Mouse (Mus musculus): ENCODE measurements around the gene Stfa3. TPM values are rescaled to one million over a fixed set of nuclear protein-coding genes. Genes with fewer than 3 reads are reported as not detected.

The Stfa3 gene
- 2.4 and 3.7 TPM in 2 replicates for polyA plus RNA-seq (2015; fragmentation: Nextera tagmentation; extraction: Ambion mirVana)

DNA sequence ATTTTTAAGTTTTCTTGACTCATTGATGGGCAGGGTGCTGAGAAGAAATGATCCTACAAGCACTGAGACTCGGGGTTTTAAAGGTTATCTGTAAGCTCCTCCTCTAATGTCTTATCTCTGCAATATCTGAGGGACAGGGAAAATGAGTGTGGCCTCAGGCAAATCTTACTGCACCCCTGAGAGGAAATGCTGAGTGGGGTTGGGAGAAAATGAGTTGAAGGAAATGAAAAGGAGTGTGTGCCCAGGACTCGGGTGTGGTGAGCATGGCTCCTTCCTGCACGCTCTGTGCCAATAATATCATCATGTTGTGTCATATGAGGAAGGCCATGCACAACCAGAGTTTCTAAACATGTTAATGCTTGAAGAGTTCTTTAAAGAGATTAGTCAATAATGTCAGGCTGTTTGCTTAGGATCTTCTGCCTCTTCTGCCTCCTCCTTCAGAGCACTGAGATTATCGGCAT is at the start of gene Stfa3:
TSS of gene Stfa3 (minus strand) at position 51 of the 461 bp plus-strand sequence.
- Histone ChIP-seq H3K9ac (no peak within 1 kb of the TSS), H3K9me3 (replicated peaks) (no peaks in the 10 kb centered on the region), H3K36me3 (no peaks in the 10 kb centered on the region), H3K27ac (no peak within 1 kb of the TSS), H3K4me2 (no peak within 1 kb of the TSS), H3K4me1 (no peaks in the 10 kb centered on the region), H3K27me3 (no peaks in the 10 kb centered on the region), H3K4me3 (replicated peaks) (no peak within 1 kb of the TSS)
- WGBS = 87% methylated on average over 4 of the region's 4 CpGs
- no peak for ATAC-seq (replicated peaks; ENCODE audit: low FRiP score)

DNA sequence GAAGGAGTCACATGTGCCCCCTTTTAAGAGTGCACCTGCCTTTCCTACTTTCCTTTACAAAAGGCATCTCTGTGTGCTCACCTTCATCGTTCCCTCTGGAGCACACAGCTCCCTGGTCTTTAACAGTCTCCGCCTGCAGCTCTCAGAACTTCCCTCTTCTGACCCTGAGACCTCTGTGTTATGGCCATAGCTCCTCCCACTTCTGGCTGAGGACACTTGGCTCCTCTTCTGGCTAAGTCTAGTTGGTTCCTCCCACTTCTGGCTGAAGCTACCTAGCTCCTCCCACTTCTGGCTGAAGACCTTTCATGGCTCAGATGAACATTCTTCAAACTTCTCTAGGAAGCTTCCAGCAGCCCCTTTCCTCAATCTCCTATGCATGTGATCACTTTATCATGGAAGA is 47.1 kb upstream of the Stfa3 start:
- Histone ChIP-seq H3K36me3 (no peaks in the 10 kb centered on the region), H3K9ac (no peak overlapping the region), H3K27ac (no peak overlapping the region), H3K4me2 (no peak overlapping the region), H3K4me1 (no peaks in the 10 kb centered on the region), H3K4me3 (replicated peaks) (no peak overlapping the region), H3K9me3 (replicated peaks) (no peaks in the 10 kb centered on the region), H3K27me3 (no peaks in the 10 kb centered on the region)
- ATAC-seq (replicated peaks; ENCODE audit: low FRiP score) = no peak
- WGBS = 71% methylated on average over 2 of the region's 2 CpGs

DNA sequence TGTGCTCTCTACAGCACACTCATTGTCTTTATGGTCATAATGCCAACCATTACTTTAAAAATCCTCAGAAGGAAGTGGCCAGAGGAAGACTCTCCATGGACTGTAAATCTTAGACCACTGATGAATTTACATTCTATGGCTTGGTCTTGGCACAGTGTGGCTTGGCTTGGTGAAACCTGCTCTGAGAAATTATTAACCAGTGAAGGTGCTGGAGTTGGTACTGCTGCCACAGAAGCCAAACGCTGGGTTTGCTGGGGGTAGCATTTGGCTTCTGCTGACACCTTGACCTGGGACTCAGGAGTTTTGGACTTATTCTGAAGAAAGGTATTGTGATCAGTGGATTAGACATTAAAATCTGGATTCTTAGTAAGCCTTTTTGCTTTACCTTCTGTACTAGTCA is 37.2 kb upstream of the Stfa3 start:
- no peak overlapping the region for H3K4me3 ChIP-seq (replicated peaks)
- no peak for ATAC-seq (replicated peaks; ENCODE audit: low FRiP score)
- no peak overlapping the region for H3K4me2 ChIP-seq
- H3K9me3 ChIP-seq (replicated peaks) = no peaks in the 10 kb centered on the region
- no peak overlapping the region for H3K27ac ChIP-seq
- 55% methylated on average over 1 of the region's 1 CpGs for WGBS
- H3K9ac ChIP-seq = no peak overlapping the region
- H3K4me1 ChIP-seq = no peaks in the 10 kb centered on the region
- H3K27me3 ChIP-seq = no peaks in the 10 kb centered on the region
- no peaks in the 10 kb centered on the region for H3K36me3 ChIP-seq

DNA sequence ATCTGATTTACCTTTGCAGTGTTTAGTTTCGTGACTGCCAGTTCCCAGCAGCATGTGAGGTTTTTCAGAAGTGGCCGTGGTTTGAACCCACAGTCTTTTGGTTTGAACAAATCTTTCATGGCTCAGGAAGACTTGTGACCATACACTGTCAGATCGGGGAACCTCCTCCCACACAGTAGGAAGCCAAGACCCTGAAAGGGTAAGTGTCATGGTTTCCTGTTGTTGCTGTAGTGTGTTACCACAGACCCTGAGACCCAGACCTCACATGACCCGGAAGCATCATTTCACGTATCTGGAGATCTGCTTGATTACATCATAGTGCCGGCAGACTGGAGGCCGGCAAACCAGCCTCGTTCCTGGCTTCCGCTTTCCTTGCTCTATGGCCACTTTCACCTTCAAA is 21.7 kb upstream of the Stfa3 start:
- 65% methylated on average over 9 of the region's 9 CpGs for whole genome bisulfite sequencing
- H3K4me3 ChIP-seq (replicated peaks) = no peak overlapping the region
- no peak overlapping the region for H3K9ac ChIP-seq
- no peaks in the 10 kb centered on the region for H3K4me1 ChIP-seq
- H3K27ac ChIP-seq = no peak overlapping the region
- ATAC-seq (replicated peaks; ENCODE audit: low FRiP score) = no peak
- no peaks in the 10 kb centered on the region for H3K36me3 ChIP-seq
- no peak overlapping the region for H3K4me2 ChIP-seq
- no peaks in the 10 kb centered on the region for H3K9me3 ChIP-seq (replicated peaks)
- no peaks in the 10 kb centered on the region for H3K27me3 ChIP-seq

DNA sequence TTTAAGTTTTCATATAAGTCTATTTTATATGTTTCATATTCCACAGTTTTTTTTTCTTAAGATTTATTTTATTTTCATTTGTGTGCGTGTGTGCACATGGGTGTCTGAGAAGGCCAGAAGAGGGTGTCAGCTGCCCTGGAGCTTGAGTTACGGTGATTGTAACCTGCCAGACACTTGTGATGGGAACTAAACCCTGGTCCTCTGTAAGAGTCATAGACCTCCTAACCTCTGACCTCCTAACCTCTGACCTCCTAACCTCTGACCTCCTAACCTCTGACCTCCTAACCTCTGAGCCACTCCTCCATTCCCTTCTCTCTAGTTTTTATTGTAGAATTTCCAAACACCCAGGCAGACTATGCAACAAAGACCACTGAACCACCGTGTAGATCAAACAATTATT is 20.3 kb upstream of the Stfa3 start:
- no peak for ATAC-seq (replicated peaks; ENCODE audit: low FRiP score)
- Histone ChIP-seq H3K9ac (no peak overlapping the region), H3K27me3 (no peaks in the 10 kb centered on the region), H3K4me1 (no peaks in the 10 kb centered on the region), H3K9me3 (replicated peaks) (no peaks in the 10 kb centered on the region), H3K36me3 (no peaks in the 10 kb centered on the region), H3K4me2 (no peak overlapping the region), H3K4me3 (replicated peaks) (no peak overlapping the region), H3K27ac (no peak overlapping the region)
- WGBS = 89% methylated on average over 3 of the region's 3 CpGs

DNA sequence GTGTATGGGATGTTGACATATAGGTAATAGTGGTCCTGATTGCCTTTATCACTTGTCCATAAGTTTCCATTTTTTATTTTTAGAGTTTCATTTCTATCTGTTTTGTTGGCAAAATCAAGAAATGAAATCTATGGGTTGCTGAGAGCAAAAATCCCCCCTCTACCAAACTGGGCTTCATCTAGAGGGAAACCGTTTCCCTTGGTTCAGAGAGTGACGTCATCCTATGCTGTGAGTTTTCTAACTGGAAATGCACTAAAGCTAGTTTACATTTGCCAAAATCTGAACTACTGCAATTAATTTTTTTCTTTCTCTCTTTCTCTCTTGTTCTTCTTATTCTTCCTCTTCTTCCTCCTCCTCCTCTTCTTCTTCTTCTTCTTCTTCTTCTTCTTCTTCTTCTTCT is 19.7 kb upstream of the Stfa3 start:
- Histone ChIP-seq H3K36me3 (no peaks in the 10 kb centered on the region), H3K27ac (no peak overlapping the region), H3K27me3 (no peaks in the 10 kb centered on the region), H3K4me1 (no peaks in the 10 kb centered on the region), H3K9me3 (replicated peaks) (no peaks in the 10 kb centered on the region), H3K9ac (no peak overlapping the region), H3K4me2 (no peak overlapping the region), H3K4me3 (replicated peaks) (no peak overlapping the region)
- ATAC-seq (replicated peaks; ENCODE audit: low FRiP score) = no peak
- WGBS = 77% methylated on average over 2 of the region's 2 CpGs

DNA sequence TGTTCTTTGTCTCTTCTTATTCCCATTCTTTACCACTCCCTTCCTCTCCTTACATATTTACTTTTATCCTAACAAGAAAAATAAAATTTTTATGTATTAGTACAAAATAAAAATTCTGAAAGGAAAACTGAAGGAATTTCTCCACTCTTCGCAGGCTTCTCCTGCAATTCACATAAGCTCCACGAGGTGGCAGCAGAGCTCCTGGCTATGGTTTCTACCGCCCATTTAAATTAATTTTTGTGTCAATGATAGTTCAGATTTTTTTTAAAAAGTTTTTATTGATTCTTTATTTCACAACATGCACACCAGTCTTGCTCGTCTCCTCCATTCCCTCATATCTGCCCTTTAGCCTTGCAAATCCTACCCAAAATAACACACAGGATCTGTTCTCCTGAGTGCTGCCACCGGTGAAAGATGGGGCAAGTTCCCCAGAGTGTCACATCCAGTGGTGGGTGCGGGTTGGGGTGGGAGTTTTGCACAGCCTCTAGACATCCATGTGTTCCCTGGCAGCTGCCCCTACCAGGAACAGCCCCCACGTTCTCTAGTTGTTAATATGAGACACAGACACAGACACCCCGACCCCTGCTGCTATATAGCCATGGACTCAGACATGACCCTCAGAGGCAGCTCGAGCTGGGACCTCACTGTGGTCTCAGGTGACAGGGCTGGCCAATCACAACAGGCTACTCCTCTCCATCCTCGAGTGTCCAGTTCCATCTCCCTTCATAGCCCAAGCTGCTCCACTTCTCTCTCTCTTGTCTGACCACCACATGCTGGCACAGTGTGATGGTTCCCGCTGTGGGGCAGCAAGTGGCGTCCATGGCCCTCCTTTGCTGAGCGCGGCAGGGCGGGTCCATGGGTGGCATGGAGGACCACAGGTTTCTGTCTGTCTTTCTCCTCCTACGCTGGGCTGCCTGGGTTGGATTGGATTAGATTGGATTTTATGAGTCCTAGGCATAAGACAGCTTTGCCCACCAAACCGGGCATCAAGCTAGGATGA is 18.3 kb upstream of the Stfa3 start:
- Histone ChIP-seq H3K4me3 (replicated peaks) (no peak overlapping the region), H3K9ac (no peak overlapping the region), H3K36me3 (no peaks in the 10 kb centered on the region), H3K4me1 (no peaks in the 10 kb centered on the region), H3K27ac (no peak overlapping the region), H3K4me2 (no peak overlapping the region), H3K27me3 (no peaks in the 10 kb centered on the region), H3K9me3 (replicated peaks) (no peaks in the 10 kb centered on the region)
- 38% methylated on average over 17 of the region's 17 CpGs for WGBS
- peak; percentile 84 for ATAC-seq (replicated peaks; ENCODE audit: low FRiP score)

DNA sequence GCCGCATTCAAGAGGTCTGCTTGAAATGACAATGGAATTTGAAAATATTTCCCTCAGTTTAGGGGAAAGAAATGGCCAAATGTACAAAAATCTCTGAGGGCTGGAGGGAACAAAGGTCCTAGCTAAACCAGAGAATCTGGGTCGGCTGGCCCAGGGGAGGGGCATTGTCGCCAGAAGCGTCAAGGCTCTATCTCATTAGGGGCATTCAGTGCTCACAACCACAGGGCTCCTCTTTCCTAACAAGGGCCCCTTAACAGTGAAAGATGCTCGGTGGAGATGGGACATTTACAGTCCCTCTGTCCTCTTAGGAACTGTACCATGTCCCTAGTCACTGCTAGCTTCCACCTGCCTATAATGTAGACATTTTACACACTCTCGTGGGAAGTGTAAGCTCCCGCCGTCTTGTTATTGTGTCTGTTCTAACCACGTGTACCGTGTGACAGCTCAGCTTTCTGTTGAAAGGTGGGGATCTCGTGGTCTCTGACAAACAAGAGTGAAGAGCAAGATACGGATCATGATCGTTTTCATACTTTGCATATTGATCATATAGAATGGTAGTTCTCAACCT is 16.0 kb upstream of the Stfa3 start:
- no peak overlapping the region for H3K4me2 ChIP-seq
- no peaks in the 10 kb centered on the region for H3K27me3 ChIP-seq
- no peaks in the 10 kb centered on the region for H3K36me3 ChIP-seq
- ATAC-seq (replicated peaks; ENCODE audit: low FRiP score) = no peak
- 63% methylated on average over 13 of the region's 13 CpGs for WGBS
- no peaks in the 10 kb centered on the region for H3K9me3 ChIP-seq (replicated peaks)
- H3K27ac ChIP-seq = no peak overlapping the region
- H3K4me3 ChIP-seq (replicated peaks) = no peak overlapping the region
- H3K4me1 ChIP-seq = no peaks in the 10 kb centered on the region
- no peak overlapping the region for H3K9ac ChIP-seq

DNA sequence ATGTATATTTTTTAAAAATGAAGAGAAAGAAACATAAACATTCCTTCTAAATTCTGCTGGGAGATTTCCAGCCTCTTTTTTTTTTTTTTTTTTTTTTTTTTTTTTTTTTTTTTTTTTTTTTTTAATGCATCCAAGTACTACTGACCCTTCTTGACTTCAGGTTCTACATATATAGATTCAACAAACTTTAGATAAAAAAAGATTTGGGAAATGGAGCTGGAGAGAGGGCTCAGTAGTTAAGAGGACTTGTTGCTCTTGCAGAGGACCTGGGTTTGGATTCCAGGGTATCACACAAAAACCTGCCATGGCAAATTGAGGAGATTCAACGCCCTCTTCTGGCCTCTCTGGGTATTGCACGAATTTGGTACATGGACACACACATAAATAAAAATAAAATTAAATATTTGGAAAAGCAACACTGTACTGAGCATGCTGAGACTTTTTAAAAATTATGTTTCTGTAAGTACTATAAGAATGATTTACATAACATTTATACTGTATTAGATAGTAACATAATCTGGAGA is 14.8 kb upstream of the Stfa3 start:
- no peak overlapping the region for H3K27ac ChIP-seq
- no peak overlapping the region for H3K4me3 ChIP-seq (replicated peaks)
- ATAC-seq (replicated peaks; ENCODE audit: low FRiP score) = no peak
- H3K9me3 ChIP-seq (replicated peaks) = no peaks in the 10 kb centered on the region
- H3K36me3 ChIP-seq = no peaks in the 10 kb centered on the region
- H3K4me1 ChIP-seq = no peaks in the 10 kb centered on the region
- WGBS = 15% methylated on average over 2 of the region's 2 CpGs
- no peak overlapping the region for H3K9ac ChIP-seq
- H3K27me3 ChIP-seq = no peaks in the 10 kb centered on the region
- H3K4me2 ChIP-seq = no peak overlapping the region

DNA sequence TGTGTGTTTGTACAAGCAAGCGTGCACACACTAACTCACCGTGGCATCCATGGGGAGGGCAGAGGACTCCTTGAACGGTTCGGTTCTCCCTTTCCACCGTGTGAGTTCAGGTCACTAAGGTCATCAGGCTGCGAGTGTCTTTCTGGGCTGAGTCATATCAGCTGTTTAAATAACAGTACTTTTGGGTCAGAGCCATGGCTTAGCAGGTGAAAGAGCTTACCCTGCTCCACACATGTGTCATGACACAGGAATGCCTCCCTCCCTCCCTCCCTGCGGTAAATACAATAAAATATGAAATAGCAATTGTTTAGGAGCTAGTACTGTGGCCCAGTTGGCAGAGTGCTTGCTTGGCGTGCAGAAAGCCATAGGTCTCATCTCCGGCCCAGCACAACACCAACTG is 14.2 kb upstream of the Stfa3 start:
- no peak for ATAC-seq (replicated peaks; ENCODE audit: low FRiP score)
- Histone ChIP-seq H3K27me3 (no peaks in the 10 kb centered on the region), H3K4me2 (no peak overlapping the region), H3K36me3 (no peaks in the 10 kb centered on the region), H3K4me3 (replicated peaks) (no peak overlapping the region), H3K9ac (no peak overlapping the region), H3K27ac (no peak overlapping the region), H3K4me1 (no peaks in the 10 kb centered on the region), H3K9me3 (replicated peaks) (no peaks in the 10 kb centered on the region)
- WGBS = 79% methylated on average over 9 of the region's 9 CpGs

DNA sequence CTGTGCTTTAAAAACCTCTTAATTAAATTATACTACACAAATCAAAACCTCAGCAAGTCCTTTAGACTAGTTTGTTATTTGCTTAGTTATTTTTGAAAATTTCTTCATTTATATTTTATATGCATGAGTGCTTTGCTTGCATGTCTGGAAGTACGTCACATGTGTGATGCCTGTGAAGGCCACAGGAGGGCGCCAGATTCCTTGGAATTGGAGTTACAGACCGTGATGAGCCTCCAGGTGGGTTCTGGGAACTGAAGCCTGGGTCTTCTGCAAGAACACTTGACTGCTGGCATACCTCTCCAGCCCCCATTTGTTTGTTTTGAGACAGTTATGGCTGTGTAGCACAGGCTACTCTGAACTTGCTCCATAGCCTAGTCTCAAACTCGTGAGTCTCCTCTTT is 13.7 kb upstream of the Stfa3 start:
- no peak for ATAC-seq (replicated peaks; ENCODE audit: low FRiP score)

DNA sequence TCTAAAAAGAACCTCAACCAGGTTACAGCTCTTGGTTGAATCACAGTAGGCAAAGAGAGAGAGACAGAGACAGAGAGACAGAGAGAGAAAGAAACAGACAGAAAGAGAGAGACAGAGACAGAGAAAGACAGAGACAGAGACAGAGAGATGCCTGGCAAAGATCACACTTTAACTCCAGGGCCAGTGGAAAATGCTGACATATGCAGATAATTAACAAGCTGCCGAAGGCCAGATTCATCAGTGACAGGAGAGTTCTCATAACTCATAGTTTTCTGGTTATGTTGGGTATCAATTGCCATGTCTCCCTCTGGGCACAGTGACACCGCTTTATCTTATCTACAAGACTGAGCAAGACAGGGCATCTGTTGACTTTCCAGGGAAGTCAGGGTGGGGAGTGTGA is 12.7 kb upstream of the Stfa3 start:
- Histone ChIP-seq H3K4me3 (replicated peaks) (no peak overlapping the region), H3K9ac (no peak overlapping the region), H3K27me3 (no peaks in the 10 kb centered on the region), H3K9me3 (replicated peaks) (no peaks in the 10 kb centered on the region), H3K36me3 (no peaks in the 10 kb centered on the region), H3K27ac (no peak overlapping the region), H3K4me2 (no peak overlapping the region), H3K4me1 (no peaks in the 10 kb centered on the region)
- 76% methylated on average over 2 of the region's 2 CpGs for WGBS
- ATAC-seq (replicated peaks; ENCODE audit: low FRiP score) = no peak

More for the DNA sequence above, 13.7 kb upstream of the Stfa3 start:
- WGBS = 67% methylated on average over 4 of the region's 4 CpGs
- H3K27me3 ChIP-seq = no peaks in the 10 kb centered on the region
- no peak overlapping the region for H3K4me3 ChIP-seq (replicated peaks)
- H3K9ac ChIP-seq = no peak overlapping the region
- H3K4me2 ChIP-seq = no peak overlapping the region
- H3K4me1 ChIP-seq = no peaks in the 10 kb centered on the region
- H3K27ac ChIP-seq = no peak overlapping the region
- H3K9me3 ChIP-seq (replicated peaks) = no peaks in the 10 kb centered on the region
- no peaks in the 10 kb centered on the region for H3K36me3 ChIP-seq

Data from kidney, embryonic 15.5 days (tissue).